Mouse (Mus musculus) lung, adult 2 months (tissue): ENCODE data around the gene Ilkap.

Source experiments
- CTCF ChIP-seq: fragments of 200-500 bp; IDR thresholded peaks from 2 replicates; pipeline ENCODE4 v1.5.1; 2011; ENCODE audit warnings: mild to moderate bottlenecking, low read length, control low read depth; ENCODE audit not compliant: insufficient read depth
- POLR2A ChIP-seq: fragments of 200-500 bp; IDR thresholded peaks from 2 replicates; pipeline ENCODE4 v1.6.1; 2011; ENCODE audit warnings: low read depth, mild to moderate bottlenecking, control low read depth, low read length, borderline replicate concordance; ENCODE audit errors: extremely low read depth

DNA sequence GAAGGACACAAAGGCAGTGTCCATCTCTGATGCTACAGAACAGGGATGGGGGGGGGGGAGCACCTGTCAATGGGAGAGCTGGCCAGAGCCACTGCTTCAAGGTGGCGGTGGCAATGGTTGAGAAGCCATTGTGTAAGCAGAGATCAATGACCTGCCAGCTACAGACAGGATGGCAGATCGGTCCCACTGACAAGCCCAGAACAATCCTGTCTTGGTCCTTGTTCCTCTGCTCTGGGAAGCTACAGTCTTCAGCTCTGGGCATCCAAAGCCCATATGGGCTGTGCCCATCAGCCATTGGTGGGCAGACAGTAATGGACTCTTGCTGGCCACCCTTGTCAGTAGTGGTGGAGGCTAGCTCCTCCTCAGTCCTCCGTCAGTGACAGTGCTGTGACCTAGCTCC lies 43.2 kb upstream of the Ilkap start:
- TF ChIP-seq CTCF (no peak), POLR2A (no peak)
